Mouse (Mus musculus) adrenal gland, postnatal 36 days (tissue): ENCODE results near the gene Pbld2. TPM values are rescaled to one million over a fixed set of nuclear protein-coding genes. Genes with fewer than 3 reads are reported as not detected.
A peak's percentile ranks its signal among the peaks of the same experiment; 100 is the strongest.

Experiments
- DNase-seq, 2 experiments: peaks; one replicate each; pipeline ENCODE4 v3.0.0; 2021; ENCODE audit warnings: mixed read lengths in 1 of 2
- long read RNA-seq, 2 experiments: library from polyadenylated mRNA; stranded (forward); transcript quantifications; one replicate each; pipeline ENCODE4 v2.0.0; 2021; ENCODE audit warnings: borderline sequencing depth in 2 of 2
- total RNA-seq, 2 experiments: library from RNA; stranded (reverse); gene quantifications; 2 replicates each; pipeline ENCODE4 v1.2.3; 2021

The Pbld2 gene
- 1 to 10 TPM; 4.0 to 5.3 TPM for total RNA-seq
- long read RNA-seq, experiment 1, partial matches to known transcripts: 0 of 1 reads
- long read RNA-seq, experiment 1, other reads (novel, unspliced or antisense): 1 of 1 reads
- long read RNA-seq, experiment 2, partial matches to known transcripts: 0 of 2 reads
- long read RNA-seq, experiment 2, other reads (novel, unspliced or antisense): 2 of 2 reads

DNA sequence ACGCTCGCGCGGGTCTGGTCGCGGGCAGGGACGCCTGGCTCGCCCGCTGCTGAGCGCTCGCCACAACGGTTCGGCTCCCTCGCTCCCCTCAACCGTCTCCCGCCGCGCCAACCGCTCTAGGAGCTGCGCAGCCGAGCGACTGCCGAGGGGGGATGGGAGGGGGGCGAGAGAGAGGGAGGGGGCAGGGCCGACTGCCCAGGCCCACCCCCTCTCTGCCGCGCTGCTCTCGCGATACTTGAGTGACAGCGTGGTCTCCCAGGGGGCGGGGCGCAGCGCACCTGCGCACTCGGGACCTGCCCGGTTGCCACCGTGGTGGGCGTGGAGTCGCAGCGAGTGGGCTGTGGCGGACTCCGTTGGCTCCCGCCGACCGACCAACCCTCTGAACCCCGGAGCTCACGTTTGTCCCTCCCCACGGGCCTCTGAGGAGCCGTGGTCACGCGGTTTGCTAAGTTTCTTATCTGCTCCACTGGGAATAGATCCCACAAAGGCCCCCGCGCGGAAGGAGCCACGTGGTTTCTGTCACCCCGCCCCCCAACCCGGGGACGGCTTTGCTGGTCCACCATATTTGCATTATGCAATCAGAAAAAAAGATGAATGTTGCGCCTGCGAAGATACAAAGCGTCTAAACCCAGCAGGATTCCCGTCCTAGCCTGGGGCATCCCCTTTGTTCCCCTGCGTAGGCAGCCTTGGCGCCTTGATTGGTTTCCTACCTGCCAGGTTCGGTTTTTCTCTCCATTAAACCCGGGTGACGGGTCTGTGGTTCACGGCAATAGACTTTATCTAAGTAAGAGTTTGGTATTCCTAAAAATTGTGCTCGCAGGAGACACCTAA lies at the start of gene Pbld2, which contains the start of gene Hnrnph3:
Gene Pbld2, plus strand, starts transcription at position 567 of the 831 bp plus-strand sequence.
Gene Hnrnph3, minus strand, starts transcription at position 469 of the 831 bp plus-strand sequence.
- DNase-seq: peak; percentile 99 to 100

DNA sequence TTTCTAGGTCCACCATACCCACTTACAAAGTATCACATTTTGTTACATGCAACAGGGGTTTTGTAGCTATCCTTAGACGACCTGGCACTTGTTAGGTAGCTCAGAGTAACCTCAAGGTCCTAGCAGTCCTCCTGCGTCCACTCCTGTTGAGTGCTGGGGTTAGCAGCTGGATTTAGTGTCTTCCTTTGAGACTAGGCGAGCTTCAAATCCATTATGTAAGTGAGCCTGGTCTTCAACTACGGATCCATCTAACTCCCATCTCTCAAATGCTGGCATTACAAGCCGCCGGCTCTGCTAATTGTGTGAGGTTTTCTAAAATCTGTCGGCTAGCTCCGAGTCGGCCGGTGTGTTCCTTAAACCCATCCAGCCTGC lies 44.5 kb upstream of the Pbld2 start:
- DNase-seq: no peak

DNA sequence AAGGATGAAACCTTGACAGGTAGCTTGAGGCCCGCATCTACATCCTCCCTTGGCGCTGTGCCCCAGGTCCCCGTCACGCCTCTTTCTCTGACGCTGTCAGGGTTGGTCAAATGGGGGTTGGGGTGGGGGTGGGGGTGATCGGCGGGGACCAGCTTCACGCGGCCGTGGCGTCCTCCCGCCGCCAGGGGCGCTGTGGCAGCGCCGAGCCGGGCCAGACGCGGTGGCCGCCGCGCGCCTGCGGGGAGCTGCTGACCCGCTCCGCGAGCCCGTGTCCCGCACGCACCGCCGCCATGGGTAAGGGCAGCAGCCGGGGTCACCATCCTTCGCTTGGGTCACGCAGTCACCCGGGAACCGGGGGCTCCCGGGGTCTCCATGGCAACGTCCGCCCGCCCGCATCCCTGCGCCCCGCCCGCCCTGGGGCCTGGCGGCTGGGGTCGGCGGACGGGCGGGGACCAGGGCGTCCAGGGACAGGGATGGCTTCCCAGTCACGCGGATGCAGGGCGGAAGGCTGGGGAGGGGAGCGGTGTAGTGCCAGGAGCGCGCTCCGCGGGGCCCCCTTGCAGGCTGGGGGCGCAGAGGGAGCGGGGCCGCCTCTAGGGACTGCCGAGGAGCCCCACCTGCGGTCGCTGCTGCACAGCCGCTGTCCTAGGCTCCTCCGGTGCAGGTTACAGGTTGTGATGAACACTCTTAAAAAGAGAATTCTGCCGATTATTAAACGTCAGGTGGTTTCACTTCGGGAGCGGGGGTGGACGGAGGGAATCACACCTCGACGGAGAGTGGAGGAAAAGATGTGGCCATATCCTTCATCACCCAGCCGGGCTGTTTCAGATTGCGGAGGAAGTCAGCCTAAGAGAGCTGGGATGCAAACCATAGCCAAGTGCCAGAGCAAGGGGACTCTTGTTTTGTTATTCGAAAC lies 43.8 kb upstream of the Pbld2 start, which contains the start of gene Rufy2:
Gene Rufy2, plus strand, starts transcription at position 185 of the 916 bp plus-strand sequence.
- DNase-seq: peak; percentile 82 to 91

DNA sequence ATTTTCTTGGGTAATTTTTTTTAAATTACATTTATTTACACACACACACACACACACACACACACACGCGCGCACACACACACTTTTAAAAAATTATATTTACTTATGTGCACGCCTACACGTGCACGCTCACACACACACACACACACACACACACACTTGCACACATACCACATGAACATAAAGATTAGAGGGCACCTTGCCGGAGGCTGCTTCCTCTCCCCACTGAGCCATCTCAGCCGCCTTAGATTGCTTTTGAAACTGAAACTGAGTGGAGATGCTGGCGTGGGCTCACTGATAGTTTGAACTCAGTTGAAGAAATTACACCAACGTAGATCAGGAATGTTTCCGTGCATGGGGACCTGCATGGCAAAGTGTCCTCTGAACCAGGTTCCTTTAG lies 40.0 kb upstream of the Pbld2 start:
- no peak for DNase-seq

DNA sequence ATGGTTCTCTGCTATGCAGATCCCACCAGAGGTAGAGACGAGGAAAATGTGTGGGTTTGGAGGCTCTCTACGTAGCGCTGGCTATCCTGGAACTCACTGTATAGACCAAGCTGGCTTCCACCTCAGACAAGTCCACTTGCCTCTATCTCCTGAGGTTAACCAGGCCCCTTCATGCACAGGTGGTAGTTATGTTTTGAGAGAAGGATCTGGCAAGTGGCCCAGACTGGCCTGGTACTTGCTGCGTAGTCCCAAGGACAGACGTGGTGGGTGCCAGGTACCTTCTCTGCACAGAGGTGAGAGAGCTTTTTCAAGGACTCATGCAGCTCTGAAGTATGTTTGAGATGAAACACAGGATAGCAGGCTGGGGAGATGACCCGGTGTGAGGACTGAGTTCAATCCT lies 39.6 kb upstream of the Pbld2 start:
- no peak for DNase-seq

DNA sequence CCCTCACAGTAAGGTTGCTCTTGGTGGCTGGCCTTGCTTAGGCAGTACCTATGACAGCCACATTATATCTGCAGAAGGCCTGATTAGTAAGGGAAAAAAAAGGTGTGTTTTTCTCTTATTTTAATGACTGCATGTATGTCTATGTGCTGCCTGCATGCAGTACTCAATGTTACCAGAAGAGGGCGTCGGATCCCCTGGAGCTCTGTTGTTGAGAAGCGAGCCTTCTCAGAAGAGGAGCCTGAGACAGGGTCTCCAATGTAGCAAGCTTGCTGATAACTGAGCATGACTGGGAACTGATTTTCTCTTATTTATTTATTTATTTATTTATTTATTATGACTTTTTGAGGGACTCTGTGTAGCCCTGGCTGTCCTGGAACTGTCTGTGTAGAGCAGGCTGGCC lies 36.8 kb upstream of the Pbld2 start:
- DNase-seq: peak in 1 of 2 experiments; percentile 27

DNA sequence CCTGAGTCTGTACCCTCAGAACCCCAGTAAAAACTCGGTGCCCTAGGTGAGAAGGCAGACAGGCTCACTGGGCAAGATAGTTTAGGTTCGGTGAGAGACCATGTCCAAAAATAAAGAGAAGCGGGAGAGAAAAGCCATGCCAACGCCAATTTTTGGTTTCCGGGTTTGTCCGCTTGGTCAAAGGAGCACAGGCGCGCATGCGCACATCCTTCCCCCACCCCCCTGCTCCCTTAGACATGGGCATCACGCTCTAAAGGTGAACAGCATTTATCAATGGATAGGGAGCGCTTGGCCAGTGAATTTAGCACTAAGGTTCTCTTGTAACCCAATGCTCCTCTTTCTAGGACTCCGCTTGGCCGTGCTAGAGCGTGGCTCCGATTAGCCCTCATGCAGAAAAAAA lies 33.5 kb upstream of the Pbld2 start:
- no peak for DNase-seq

DNA sequence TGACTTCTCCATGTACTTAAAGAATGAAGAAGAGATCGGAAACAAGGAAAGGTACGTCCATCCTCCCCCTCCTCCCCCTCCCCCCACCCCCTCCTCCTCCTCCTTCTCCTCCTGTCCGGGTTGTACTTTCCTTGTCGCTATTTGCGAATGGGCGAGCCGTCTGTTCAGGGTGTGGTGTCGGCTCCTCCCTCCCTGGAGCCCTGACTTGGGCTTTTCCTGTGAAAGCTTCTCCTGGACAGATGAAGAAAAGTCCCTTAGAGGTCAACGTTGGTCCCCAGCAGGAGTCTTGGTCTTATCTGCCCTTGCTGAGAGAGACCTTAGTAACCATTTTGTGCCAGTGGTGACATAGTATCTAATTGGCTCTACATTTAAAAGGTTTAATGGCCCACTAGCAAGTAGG lies 30.1 kb upstream of the Pbld2 start:
- DNase-seq: no peak

DNA sequence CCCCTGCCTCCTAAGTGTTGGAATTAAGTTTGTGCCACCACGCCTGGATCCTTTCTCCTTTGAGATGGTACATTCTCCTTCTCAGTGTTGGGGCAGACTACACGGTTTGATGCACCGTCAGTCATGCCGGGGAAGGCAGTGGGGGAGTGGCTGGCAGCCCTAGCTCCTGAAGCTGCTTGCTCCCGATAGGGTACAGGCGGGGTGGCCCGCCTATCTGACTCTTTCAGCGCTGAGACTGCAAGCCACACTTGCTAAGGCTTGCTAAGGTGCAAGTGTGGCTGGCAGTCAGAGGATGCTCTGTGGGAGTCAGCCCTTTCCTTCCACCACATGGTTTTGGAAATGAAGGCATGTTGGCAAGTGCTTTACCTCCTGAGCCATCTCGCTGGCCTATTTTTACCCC lies 23.5 kb upstream of the Pbld2 start:
- DNase-seq: no peak

DNA sequence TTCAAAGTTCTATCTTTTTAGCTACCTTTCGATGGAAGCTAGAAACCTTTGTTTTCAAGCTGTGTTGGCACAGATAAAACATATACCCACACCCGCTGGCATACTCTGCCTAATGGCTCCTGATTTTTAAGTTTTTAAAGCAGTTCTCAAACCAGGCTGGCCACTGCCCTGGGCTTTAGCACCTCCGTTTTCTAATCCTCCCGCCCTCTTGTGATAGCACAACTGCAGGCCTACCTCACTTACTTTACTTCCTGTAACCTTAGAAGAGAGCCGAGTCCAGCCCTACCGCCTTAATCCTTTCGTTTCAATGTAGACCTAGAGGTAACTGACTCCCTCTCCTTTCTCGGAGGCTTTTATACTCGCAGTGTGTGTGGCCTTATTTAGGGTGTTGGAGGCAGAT lies 20.9 kb upstream of the Pbld2 start:
- no peak for DNase-seq

DNA sequence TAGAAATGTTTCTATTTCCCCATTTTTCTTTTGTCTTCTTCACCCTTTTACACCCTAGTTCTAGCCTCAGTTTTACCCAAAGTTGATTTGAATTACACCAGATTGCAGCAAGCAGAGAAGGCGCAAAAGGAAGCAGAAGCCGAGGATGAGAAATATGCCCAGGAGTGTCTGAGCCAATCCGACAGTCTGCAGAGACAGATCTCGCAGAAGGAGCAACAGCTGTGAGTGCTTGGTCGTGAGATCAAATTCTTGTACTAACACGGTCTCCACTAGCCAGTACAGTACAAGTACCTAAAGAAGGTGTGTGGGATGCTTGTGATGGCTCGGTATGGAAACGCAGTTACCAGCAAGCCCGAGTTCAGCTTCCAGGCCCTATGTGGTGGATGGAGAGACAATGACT lies 19.6 kb upstream of the Pbld2 start:
- no peak for DNase-seq

DNA sequence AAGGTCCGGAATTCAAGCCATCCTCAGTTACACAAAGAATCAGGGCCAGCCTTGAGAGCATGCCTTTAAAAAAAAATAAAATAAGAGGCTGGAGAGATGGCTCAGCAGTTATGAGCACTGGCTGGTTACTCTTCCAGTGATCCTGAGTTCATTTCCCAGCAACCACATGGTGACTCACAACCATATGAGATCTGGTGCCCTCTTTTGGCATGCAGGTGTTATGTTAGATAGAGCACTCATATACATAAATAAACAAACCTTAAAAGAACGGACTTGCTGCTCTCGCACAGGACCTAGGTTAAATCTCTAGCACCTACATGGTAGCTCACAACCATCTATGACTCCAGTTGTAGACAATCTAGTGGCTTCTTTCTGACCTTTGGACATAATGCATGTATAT lies 15.9 kb upstream of the Pbld2 start:
- DNase-seq: peak in 1 of 2 experiments; percentile 31

DNA sequence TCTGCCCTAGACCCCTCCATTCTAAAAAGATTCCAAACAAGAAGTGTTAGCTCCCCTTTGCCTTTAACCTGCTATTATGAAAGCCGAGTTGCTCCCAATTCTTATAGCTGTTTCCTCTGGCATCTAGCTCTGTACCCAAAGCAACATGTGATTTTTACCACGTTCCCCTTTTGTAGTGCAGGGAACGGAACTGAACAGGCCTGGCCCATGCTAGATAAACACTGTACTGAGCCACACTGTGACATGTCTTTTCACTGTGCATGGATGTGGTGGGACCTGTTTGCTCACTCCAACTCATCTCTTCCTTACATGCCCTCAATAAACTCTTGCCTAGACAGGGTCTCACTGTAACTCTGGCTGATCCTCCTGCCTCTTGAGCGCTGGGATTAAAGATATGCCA lies 13.8 kb upstream of the Pbld2 start:
- no peak for DNase-seq

DNA sequence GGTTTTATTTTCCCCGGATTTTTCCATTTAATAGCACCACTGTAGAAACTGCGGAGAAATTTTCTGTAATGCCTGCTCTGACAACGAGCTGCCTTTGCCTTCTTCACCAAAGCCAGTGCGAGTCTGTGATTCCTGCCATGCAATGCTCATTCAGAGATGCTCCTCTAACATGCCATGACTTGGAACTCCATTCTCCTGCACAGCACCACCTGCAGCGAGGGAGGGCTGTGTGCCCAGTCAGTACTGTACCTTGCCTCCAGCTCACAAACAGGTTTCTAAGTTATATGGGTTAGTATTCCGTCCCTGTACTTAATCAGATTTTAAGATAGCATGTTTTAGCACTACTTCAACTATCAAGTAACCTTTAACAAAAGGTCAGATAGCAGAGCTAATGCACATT lies 12.6 kb upstream of the Pbld2 start:
- no peak for DNase-seq

DNA sequence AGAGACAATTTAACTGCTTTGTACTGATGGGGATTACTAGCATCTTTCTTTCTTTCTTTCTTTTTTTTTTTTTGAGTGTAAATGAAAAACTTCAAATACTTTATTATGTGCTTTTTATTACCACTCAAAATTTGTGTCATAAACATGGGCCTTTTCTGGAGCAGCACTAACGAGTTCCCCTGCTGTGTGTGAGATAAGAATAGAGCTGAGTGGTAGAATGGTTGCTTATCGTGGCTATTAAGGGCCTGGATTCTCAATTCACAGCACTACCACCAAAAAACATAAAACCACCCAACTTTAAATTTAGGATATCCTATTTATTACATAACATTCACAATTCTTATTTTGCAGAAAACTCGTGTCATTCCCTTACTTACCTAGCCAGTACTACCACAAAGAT lies 10.6 kb upstream of the Pbld2 start:
- no peak for DNase-seq

DNA sequence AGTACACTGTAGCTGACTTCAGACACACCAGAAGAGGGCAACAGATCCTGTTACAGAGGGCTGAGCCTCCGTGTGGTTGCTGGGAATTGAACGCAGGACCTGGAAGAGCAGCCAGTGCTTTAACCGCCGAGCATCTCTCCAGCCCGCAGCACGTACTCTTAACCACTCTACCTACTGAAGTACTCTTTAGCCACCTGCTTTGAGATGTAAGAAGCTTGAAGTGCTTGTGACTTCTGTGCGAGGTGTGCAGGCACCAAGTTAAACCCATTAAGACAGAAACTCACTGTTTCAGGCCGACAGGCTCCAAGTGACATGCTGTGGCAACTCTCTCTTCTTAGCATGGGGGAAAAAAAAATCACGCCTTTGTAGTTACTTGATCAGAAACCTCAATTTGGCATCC lies 9.9 kb upstream of the Pbld2 start:
- DNase-seq: no peak

DNA sequence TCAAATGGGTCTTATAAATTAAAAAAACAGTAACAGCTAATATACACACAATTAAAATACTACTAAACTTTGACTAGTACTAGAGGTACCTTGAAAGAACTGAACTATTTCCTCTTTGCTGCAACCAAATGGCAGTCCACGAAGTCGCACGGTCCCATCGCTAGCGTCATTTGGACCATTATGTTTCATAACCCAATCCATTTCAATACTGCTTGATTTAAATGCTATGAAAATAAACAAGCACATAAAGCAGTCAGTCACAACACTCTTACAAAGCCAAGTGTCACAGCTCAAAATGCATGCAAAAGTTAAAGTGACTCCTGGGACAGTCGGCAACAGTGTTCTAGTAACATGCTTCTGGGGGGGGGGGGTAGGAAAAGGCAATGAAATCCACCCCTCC lies 4.8 kb upstream of the Pbld2 start:
- DNase-seq: no peak

DNA sequence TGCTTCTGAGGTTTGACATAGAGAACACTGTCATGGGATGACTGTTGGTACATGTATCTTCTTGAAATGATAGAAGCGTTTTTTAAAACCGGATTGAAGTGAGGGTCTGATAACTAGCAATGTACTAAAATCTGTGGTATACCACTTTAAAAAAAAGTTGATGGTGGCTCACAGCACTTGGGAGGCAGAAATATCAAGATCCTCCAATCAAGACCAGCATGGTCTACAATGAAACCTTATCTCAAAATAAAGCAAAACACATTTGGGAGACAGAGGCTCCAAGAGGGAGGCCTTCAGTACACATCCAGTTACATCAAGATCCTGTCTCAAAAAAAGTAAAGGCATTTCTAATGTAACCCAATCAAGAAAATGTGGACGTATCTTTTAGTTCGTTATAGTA lies 2.4 kb upstream of the Pbld2 start:
- no peak for DNase-seq

DNA sequence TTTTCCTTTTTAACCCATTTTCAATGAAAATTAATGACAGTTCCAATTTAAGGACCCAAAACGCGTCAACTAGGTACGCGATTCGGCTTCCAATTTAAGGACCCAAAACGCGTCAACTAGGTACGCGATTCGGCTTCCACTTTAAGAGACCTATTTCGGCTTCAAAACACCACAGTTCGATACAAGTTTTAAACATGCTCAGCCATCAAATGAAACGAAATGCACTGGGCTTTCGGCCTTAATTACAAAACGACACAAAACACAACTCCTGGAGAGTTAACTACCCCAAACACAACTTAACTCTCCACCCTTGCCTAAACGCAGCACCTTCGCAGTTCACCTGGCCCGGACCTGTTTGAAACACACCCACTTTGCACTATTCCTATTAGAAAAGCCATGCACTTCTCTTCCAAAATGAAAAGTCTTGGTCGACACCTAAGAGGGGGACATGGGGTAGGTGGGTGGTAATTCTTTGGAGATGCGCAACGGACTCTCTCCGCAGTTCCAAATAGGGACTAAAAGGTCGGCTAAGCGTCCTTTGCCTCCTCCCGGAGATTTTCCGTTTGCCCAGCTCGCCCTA lies 1.5 kb upstream of the Pbld2 start:
- no peak for DNase-seq

DNA sequence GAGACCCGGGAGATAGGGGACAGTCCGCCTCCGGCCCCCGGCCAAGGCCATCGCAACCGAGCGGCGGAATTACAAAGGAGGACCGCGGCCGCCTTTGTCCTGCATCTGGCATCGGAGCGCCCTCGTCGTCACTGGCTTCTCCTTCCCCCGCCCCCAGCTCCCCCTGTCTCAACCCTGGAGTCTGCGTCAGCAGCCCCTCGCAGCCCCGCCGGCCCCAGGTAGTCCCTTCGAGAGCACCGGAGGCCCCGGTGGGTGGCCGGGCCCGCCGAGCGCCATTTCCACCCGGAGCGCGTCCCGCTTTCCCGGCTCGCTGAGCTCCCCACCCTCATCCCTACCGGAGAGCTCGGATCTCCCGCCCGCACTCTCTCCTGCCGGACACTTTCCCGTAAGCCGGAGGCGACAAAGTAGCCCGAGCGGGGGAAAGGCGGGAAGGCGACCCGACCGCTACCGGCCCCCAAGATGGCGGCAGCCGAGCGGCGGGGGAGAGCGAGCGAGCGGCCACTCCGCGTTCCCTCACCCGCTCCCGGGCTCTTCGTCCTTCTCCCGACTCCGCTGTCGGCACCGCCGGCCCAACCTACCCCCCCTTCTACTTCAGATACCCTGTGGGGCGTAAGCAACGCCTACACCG lies 880 bp upstream of the Pbld2 start:
- peak; percentile 79 to 84 for DNase-seq

DNA sequence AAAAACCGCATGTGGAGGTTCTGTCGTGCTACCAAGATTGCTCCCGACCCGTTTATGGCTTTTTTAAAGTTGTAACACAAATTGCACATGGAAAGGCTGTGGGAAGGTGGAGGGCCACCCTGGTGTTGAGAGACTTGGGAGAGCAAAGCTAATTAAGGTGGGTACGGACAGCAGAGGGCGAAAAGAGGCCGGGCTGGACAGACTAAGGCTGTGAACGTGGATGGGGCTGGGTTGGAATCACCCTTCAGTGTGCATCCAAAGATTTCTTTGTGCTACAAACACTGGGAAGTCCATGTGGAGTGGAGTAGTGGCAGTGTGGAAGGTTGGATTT lies 430 bp downstream of the Pbld2 start:
- DNase-seq: peak; percentile 71 to 78

DNA sequence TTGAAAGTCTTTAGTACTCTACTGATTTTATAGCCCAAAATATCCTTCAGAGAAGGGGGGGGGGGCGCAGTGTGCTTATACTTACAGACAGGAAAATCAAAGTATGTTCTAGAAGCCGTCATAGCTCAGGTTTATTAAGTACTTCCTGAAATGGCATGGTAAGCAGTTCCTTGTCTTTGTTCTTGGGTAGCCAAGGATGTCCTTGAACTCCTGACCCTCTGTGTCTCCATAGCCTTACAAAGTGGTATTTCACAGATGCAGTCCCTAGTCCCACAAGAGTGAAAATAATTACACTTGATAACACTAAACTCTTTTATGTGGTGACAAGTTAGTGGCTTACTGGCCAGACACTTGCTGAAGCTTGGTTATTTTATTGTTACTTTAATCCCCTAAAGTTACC lies 901 bp downstream of the Pbld2 start:
- no peak for DNase-seq
